In the genomic region with DNA sequence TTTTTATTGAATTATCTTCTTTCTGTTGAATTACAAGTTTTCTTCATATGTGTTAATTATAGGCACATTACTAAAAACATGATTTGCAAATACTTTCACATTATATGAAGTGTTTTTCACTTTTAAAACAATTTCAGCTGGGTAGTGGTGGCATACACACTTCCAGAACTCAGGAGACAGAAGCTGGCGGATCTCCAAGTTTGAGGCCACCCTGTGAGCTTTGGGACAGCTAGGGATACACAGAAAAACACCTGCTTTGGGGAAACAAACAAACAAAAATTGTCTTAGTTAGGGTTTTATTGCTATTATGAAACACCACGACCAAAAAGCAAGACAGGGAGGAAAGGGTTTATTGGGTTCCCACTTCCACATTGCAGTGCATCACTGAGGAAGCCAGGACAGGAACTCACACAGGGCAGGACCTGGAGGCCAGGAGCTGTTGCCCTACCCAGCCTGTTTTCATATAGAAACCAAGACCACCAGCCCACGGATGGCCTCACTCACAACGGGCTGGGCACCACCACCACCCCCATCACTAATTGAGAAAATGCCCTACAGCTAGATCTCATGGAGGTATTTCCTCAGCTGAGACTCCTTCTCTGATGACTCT, we compare ENCODE assay signal across 15 mouse cellular contexts.
"Had no signal": no experiment of that assay in that cellular context is flagged by ENCODE, and none has a peak within 500 bp of the region (broad histone marks: within the 10 kb centered on the region; RNA-seq: fewer than 3 reads in every experiment).

No protein-coding gene starts in this region.

- H3K27ac ChIP-seq: liver, embryonic 13.5 days; midbrain, embryonic 12.5 days; midbrain, embryonic 15.5 days; neural tube, embryonic 12.5 days; neural tube, embryonic 15.5 days had no signal

- H3K36me3 ChIP-seq: liver, embryonic 13.5 days; midbrain, embryonic 12.5 days; midbrain, embryonic 15.5 days; neural tube, embryonic 12.5 days; neural tube, embryonic 15.5 days had no signal

- H3K4me2 ChIP-seq: liver, embryonic 13.5 days; midbrain, embryonic 12.5 days; midbrain, embryonic 15.5 days; neural tube, embryonic 12.5 days; neural tube, embryonic 15.5 days had no signal

- H3K27me3 ChIP-seq: liver, embryonic 13.5 days; midbrain, embryonic 12.5 days; midbrain, embryonic 15.5 days; neural tube, embryonic 12.5 days; neural tube, embryonic 15.5 days had no signal

- H3K4me3 ChIP-seq: liver, embryonic 13.5 days; midbrain, embryonic 12.5 days; midbrain, embryonic 15.5 days; neural tube, embryonic 12.5 days; neural tube, embryonic 15.5 days had no signal

- H3K9me3 ChIP-seq: liver, embryonic 13.5 days; midbrain, embryonic 12.5 days; midbrain, embryonic 15.5 days; neural tube, embryonic 12.5 days; neural tube, embryonic 15.5 days had no signal

- ATAC-seq: midbrain, embryonic 15.5 days had no signal

- H3K9ac ChIP-seq: liver, embryonic 13.5 days; midbrain, embryonic 12.5 days; midbrain, embryonic 15.5 days; neural tube, embryonic 12.5 days; neural tube, embryonic 15.5 days had no signal

- DNase-seq: kidney, adult 8-10 months; kidney, postnatal 14 days; liver, embryonic 13.5 days; lung, adult 2 months; lung, postnatal 14 days; lung, postnatal 4 days; right cerebral cortex, adult 18-20 months; right cerebral cortex, postnatal 14 days; right cerebral cortex, postnatal 4 days; thymus, adult 18-20 months; thymus, postnatal 36 days had no signal
